Mouse (Mus musculus) heart, adult 2 months (tissue): ENCODE results near the gene Pabpc4.

Experiments
- CTCF ChIP-seq: fragments of 200-600 bp; IDR thresholded peaks from 2 replicates; pipeline ENCODE4 v1.8.1; 2022; ENCODE audit warnings: antibody characterized with exemption, mild to moderate bottlenecking, moderate library complexity
- POLR2A ChIP-seq: fragments of 200-500 bp; IDR thresholded peaks from 2 replicates; pipeline ENCODE4 v1.6.1; 2011; ENCODE audit warnings: mild to moderate bottlenecking, low read depth, low read length, control low read depth; ENCODE audit not compliant: insufficient read depth

DNA sequence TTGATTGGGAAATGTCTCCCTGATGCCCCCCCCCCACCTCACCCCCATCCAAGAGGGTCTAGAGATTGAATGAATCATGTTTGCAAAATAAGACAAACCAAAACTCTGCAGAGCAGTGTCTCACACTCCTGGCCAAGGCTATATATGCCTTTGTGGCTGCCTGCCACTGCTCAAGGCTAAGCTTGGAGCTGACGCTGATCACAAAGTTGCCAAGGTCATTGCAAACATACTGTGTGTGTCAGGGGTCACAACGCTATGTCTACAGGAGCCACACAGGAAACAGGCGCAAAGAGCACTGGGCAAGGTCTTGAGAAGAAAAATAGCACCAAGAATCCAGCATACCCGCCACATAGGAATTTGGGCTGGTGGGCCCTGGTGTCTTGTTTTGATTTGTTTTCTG, 41.5 kb upstream of the Pabpc4 start:
- TF ChIP-seq POLR2A = no peak
- TF ChIP-seq CTCF = no peak
